Mouse (Mus musculus) adrenal gland, adult 18-20 months (tissue): Measurements from ENCODE around the gene Tnni2. TPM values are rescaled to one million over a fixed set of nuclear protein-coding genes. Genes with fewer than 3 reads are reported as not detected.
A peak's percentile ranks its signal among the peaks of the same experiment; 100 is the strongest.

ENCODE experiments used
- DNase-seq, 2 experiments: peaks; one replicate each; pipeline ENCODE4 v3.0.0; 2021 to 2022; ENCODE audit warnings: low spot score in 2 of 2
- total RNA-seq, 2 experiments: library from RNA; stranded (reverse); gene quantifications; 1 replicate in 1 of 2; 2 replicates in 1 of 2; pipeline ENCODE4 v1.2.3; 2021

Tnni2 gene
- total RNA-seq, 2 experiments from 2014 or later = 0.83 to 10.2 TPM

- DNase-seq = no peak
These were observed 15.9 kb upstream of the Tnni2 start for GRCm38 (mm10) chr7:142425641-142426213.

GRCm38 (mm10) chr7:142428213-142428612 is 13.4 kb upstream of the Tnni2 start:
- no peak for DNase-seq

GRCm38 (mm10) chr7:142430160-142430678 is 11.4 kb upstream of the Tnni2 start:
- no peak for DNase-seq

- DNase-seq = no peak
These were observed 10.5 kb upstream of the Tnni2 start for GRCm38 (mm10) chr7:142431106-142431505.

- DNase-seq = no peak
These were observed 8.0 kb upstream of the Tnni2 start for GRCm38 (mm10) chr7:142433623-142434022.

GRCm38 (mm10) chr7:142434137-142434865 is 7.3 kb upstream of the Tnni2 start, which contains the start of gene Syt8:
TSS of gene Syt8 (plus strand) at chr7:142434850.
- no peak for DNase-seq

- peak; percentile 54 to 62 for DNase-seq
These were observed 6.1 kb upstream of the Tnni2 start for GRCm38 (mm10) chr7:142435524-142435923.

- no peak for DNase-seq
These were observed 4.3 kb upstream of the Tnni2 start for GRCm38 (mm10) chr7:142437324-142437723.

- DNase-seq = no peak
These were observed 1.6 kb upstream of the Tnni2 start for GRCm38 (mm10) chr7:142439966-142440365.

GRCm38 (mm10) chr7:142440657-142441114 is 922 bp upstream of the Tnni2 start:
- DNase-seq = no peak

- DNase-seq = no peak
These were observed 686 bp downstream of the Tnni2 start for GRCm38 (mm10) chr7:142442081-142442907.

GRCm38 (mm10) chr7:142442908-142443420 is 1.4 kb downstream of the Tnni2 start:
- no peak for DNase-seq

GRCm38 (mm10) chr7:142443474-142443873 is 1.9 kb downstream of the Tnni2 start:
- DNase-seq = no peak

- DNase-seq = peak in 1 of 2 experiments; percentile 15
These were observed 2.6 kb downstream of the Tnni2 start for GRCm38 (mm10) chr7:142444171-142444570.

- DNase-seq = no peak
These were observed 3.7 kb downstream of the Tnni2 start for GRCm38 (mm10) chr7:142445324-142445723.

- DNase-seq = no peak
These were observed 4.7 kb downstream of the Tnni2 start for GRCm38 (mm10) chr7:142446264-142446663.

GRCm38 (mm10) chr7:142449038-142449617 is 7.5 kb downstream of the Tnni2 start:
- DNase-seq = no peak

- DNase-seq = no peak
These were observed 13.1 kb downstream of the Tnni2 start for GRCm38 (mm10) chr7:142454706-142455105.

GRCm38 (mm10) chr7:142455251-142455650 is 13.6 kb downstream of the Tnni2 start:
- no peak for DNase-seq

- DNase-seq = peak in 1 of 2 experiments; percentile 14
These were observed 15.2 kb downstream of the Tnni2 start for GRCm38 (mm10) chr7:142456806-142457205.
